Mouse (Mus musculus) ES-Bruce4 (cell line): ENCODE data around the gene Uaca. TPM values are rescaled to one million over a fixed set of nuclear protein-coding genes. Genes with fewer than 3 reads are reported as not detected.

Experiments used
- H3K27ac ChIP-seq: 2 replicates; pipeline ENCODE4 v1.5.1; 2012; ENCODE audit warnings: low read length, inconsistent platforms; ENCODE audit not compliant: insufficient read depth
- H3K27me3 ChIP-seq: 2 replicates; pipeline ENCODE4 v1.6.1; 2012; ENCODE audit warnings: mild to moderate bottlenecking, low read length, inconsistent platforms; ENCODE audit not compliant: control insufficient read depth, poor library complexity, insufficient read depth, severe bottlenecking
- H3K36me3 ChIP-seq: 2 replicates; pipeline ENCODE4 v1.6.1; 2012; ENCODE audit warnings: inconsistent platforms, mild to moderate bottlenecking, low read length, moderate library complexity; ENCODE audit not compliant: control insufficient read depth, poor library complexity, insufficient read depth, severe bottlenecking
- H3K4me1 ChIP-seq: one replicate; pipeline ENCODE4 v1.8.1; 2011; ENCODE audit warnings: low read length; ENCODE audit not compliant: control insufficient read depth, insufficient read depth
- H3K4me3 ChIP-seq: 2 replicates; pipeline ENCODE4 v1.5.1; 2011; ENCODE audit warnings: low read depth, mild to moderate bottlenecking, low read length
- H3K9ac ChIP-seq: 2 replicates; pipeline ENCODE4 v1.6.1; 2012; ENCODE audit warnings: low read depth, mild to moderate bottlenecking, inconsistent platforms; ENCODE audit not compliant: poor library complexity, severe bottlenecking
- H3K9me3 ChIP-seq: replicated peaks from 2 replicates; pipeline ENCODE4 v1.6.1; 2012; ENCODE audit warnings: mild to moderate bottlenecking, low read length, inconsistent platforms; ENCODE audit not compliant: control insufficient read depth, poor library complexity, insufficient read depth, severe bottlenecking
- CTCF ChIP-seq: IDR thresholded peaks from one replicate; pipeline ENCODE4 v1.8.1; 2011; ENCODE audit warnings: low read depth, low read length
- EP300 ChIP-seq: IDR thresholded peaks from 2 replicates; pipeline ENCODE4 v1.6.1; 2011; ENCODE audit warnings: low read depth, low read length; ENCODE audit not compliant: insufficient read depth
- POLR2A ChIP-seq: IDR thresholded peaks from one replicate; pipeline ENCODE4 v1.8.1; 2011; ENCODE audit warnings: low read length; ENCODE audit not compliant: insufficient read depth
- polyA plus RNA-seq: library from polyadenylated mRNA; stranded (reverse); fragments of >200 nt; gene quantifications from 2 replicates; pipeline ENCODE4 v1.2.4, GENCODE M21; 2011; ENCODE audit warnings: low read depth; ENCODE audit not compliant: missing spikeins, insufficient read depth, insufficient read length

The Uaca gene
- polyA plus RNA-seq, 1 experiment, result 29.7 TPM

DNA sequence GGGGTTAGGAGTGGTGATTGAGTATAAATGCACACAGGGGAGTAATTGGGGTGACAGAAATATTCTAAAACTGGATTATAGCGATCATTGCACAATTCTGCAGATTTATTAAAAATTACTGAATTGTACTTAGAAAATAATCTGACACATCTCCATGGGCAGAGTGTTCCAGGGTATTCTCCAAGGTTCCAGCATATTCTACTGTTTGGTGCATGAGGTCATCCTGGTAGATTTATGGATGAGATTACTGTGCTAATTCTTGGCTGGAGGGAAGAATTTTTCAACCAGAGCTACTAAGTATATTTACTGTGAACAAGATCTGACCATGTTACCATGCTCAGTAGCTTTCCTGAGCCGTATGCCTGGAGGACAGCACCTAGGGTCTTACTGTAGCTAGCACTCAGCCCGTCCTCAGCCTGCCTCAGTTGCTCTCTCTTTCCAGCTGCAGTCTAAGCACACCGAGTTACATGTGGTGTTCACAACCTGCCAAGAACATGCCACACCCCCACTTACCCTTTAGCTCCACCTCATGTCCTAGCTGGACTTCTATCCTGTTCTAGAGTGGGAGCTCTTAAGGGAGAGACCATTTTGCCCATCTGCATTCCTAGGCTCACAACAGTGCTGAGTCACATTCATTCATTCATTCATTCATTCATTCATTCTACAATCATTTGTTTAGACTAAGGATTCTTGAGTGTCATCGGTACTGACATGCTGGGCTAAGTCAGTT lies 104.1 kb downstream of the Uaca start:
- no peaks in the 10 kb centered on the region for H3K9me3 ChIP-seq
- H3K27me3 ChIP-seq, result no peaks in the 10 kb centered on the region
- TF ChIP-seq EP300, result no peak
- no peak for TF ChIP-seq CTCF
- H3K4me3 ChIP-seq, result no peak overlapping the region
- no peak overlapping the region for H3K27ac ChIP-seq
- H3K4me1 ChIP-seq, result peaks cover 3% of the 10 kb centered on the region
- H3K9ac ChIP-seq, result no peak overlapping the region
- H3K36me3 ChIP-seq, result no peaks in the 10 kb centered on the region

DNA sequence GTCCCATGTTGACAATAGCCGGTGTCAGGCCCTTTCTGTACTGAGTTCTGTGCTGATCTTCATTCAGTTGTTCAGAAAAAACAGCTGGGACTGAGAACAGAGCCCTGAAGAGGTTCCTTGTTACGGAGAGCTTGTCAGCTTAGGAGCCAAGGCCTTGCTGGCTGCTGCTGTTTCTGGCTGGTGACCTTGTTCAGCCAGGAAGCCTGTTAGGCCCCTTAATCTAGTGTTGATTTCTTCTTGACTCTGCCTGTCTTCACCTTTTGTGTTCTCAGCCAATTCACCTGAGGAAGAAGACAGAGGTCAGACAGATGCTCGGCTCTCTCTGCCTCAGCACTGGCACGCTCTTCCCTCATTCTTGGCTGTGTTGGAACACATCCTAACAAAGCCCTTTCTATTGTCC lies 104.9 kb downstream of the Uaca start:
- TF ChIP-seq CTCF, result no peak
- no peak for TF ChIP-seq EP300
- no peak for TF ChIP-seq POLR2A

DNA sequence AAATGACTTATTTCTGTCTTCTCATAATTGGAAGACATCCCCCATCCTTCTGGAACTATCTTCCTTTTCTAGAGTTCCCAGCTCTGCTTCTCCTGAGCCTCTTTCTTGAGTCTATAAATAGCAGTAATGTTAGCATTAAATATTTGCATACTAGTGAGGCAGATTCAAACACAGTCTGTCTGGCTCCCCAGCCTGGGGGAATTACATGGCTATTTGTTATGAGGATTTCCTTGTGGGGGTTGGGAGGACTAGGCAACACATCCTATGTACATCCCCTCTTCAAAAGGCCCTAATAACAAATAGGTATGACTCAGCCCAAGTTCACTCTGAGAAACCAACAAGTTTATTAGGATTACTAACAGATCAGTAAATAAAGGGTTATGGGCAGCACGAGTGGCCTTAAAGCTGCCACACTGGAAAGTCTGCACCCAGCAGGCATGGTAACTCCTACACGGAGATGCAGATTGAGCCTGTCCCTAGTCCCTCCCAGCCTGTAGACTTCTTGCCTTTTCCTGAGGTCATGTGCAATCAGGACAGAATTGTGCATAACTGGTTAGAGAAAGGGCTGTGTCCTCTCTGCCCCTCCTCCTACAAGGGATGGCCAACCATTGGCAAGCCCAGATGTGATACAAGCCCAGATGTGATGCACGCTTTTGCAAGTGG lies 105.6 kb downstream of the Uaca start:
- H3K9me3 ChIP-seq, result no peaks in the 10 kb centered on the region
- TF ChIP-seq CTCF, result no peak
- TF ChIP-seq POLR2A, result no peak
- no peak for TF ChIP-seq EP300
- no peak overlapping the region for H3K4me3 ChIP-seq
- H3K27me3 ChIP-seq, result no peaks in the 10 kb centered on the region
- H3K27ac ChIP-seq, result no peak overlapping the region
- no peaks in the 10 kb centered on the region for H3K36me3 ChIP-seq
- H3K4me1 ChIP-seq, result peaks cover 3% of the 10 kb centered on the region
- no peak overlapping the region for H3K9ac ChIP-seq

More for the DNA sequence above, 104.9 kb downstream of the Uaca start:
- no peaks in the 10 kb centered on the region for H3K9me3 ChIP-seq
- no peaks in the 10 kb centered on the region for H3K36me3 ChIP-seq
- H3K9ac ChIP-seq, result no peak overlapping the region
- no peak overlapping the region for H3K27ac ChIP-seq
- peaks cover 3% of the 10 kb centered on the region for H3K4me1 ChIP-seq
- no peaks in the 10 kb centered on the region for H3K27me3 ChIP-seq
- no peak overlapping the region for H3K4me3 ChIP-seq

DNA sequence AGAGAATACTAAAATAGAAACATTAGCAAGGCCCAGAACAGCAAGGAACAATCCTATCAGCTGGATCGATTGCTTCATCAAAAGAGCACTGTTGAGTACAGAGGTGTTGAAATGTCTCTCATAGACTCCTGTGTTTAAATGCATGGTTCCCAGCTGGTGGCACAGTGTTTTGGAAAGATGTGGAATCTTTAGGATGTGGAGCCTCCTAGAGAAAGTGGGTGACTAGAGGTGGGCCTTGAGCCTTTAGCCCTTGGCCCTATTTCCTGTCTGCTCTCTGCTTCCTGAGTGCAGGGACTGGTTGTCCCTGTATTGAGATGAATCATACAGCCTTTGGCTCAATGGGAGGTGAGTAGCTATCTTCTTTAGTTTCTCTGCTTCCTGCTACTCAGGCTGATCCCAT lies 117.9 kb downstream of the Uaca start:
- Histone ChIP-seq H3K9me3 (no peaks in the 10 kb centered on the region), H3K27me3 (no peaks in the 10 kb centered on the region), H3K4me3 (no peak overlapping the region), H3K9ac (no peak overlapping the region), H3K4me1 (no peaks in the 10 kb centered on the region), H3K27ac (no peak overlapping the region), H3K36me3 (no peaks in the 10 kb centered on the region)
- TF ChIP-seq EP300 (no peak), CTCF (no peak), POLR2A (no peak)

- H3K9me3 ChIP-seq, result no peaks in the 10 kb centered on the region
- H3K4me1 ChIP-seq, result no peaks in the 10 kb centered on the region
- H3K27me3 ChIP-seq, result no peaks in the 10 kb centered on the region
- H3K36me3 ChIP-seq, result no peaks in the 10 kb centered on the region
- no peak overlapping the region for H3K27ac ChIP-seq
- no peak overlapping the region for H3K9ac ChIP-seq
- no peak overlapping the region for H3K4me3 ChIP-seq
- TF ChIP-seq EP300, result no peak
- TF ChIP-seq CTCF, result no peak
- TF ChIP-seq POLR2A, result no peak
Measured at GRCm38 (mm10) chr9:60913626-60914025, 119.3 kb downstream of the Uaca start.
